Mouse (Mus musculus) thymus, adult 2 months (tissue): ENCODE measurements around the gene Blvrb.

ENCODE experiments used
- CTCF ChIP-seq: fragments of 200-500 bp; IDR thresholded peaks from 2 replicates; pipeline ENCODE4 v1.5.1; 2012; ENCODE audit warnings: mild to moderate bottlenecking, control low read depth, low read length, moderate library complexity, borderline replicate concordance; ENCODE audit not compliant: control insufficient read depth, poor library complexity, insufficient read depth; ENCODE audit errors: extremely low read depth
- POLR2A ChIP-seq: fragments of 200-500 bp; IDR thresholded peaks from 2 replicates; pipeline ENCODE4 v1.6.1; 2012; ENCODE audit warnings: mild to moderate bottlenecking, low read length, control low read depth, moderate library complexity; ENCODE audit not compliant: control insufficient read depth, poor library complexity, insufficient read depth; ENCODE audit errors: extremely low read depth

DNA sequence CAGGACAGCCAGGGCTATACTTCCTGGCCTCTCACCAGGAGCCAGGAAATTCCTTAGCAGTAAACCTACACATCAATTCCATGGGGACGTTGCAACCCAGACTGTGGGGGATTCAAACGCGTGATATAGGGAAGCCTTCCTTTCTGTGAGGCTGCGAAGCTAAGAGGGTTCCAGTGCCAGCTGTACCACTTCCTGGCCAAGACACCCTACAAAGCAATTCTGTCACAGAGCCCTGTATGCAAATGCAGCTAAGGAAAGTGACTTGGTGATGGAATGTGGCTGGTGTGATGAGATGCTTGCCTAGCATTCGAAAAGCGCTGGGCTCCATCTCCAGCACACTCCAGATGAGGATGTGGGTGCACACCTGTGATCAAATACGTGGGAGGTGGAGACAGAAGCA lies 47.2 kb upstream of the Blvrb start:
- TF ChIP-seq CTCF = no peak
- TF ChIP-seq POLR2A = no peak
